Mouse (Mus musculus): ENCODE results near the gene Sumo1.

DNA sequence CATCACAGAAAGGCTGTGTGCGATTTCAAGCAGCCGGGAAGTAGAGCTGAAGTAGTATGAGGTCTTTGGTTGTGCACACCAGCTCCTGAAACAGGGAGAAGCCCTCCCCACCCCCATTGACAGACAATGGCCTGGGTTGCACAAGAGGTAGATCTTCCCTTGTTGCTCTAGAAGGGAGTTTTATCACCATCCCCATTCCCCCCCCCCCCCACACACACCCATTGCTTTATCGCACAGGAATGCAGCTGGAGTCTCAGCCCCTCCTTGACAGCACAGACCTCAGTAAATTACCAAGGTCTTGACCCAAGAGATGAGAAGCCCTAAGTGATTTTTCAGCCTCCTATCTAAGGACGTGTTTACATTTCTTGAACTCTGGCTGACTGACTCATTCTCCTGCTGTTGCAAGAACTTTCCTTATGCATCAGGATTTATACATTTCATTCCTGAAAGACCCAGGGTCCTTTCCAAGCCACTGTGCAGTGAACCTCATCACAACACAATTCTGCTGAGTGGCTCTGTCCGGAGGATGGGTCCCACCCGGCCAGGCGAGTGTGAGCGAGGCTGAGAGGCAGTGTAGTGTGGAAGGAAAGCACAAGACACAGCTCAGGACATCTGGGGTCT lies 90.4 kb downstream of the Sumo1 start:
- TF ChIP-seq EP300 (IDR thresholded peaks at IDR 0.05; ENCODE audit: insufficient read depth, low read depth, low read length): no peak
- TF ChIP-seq CTCF (IDR thresholded peaks at IDR 0.05; ENCODE audit: low read depth, low read length): no peak
